Mouse (Mus musculus): Measurements from ENCODE around the gene Plpp4.

Gene Plpp4

DNA sequence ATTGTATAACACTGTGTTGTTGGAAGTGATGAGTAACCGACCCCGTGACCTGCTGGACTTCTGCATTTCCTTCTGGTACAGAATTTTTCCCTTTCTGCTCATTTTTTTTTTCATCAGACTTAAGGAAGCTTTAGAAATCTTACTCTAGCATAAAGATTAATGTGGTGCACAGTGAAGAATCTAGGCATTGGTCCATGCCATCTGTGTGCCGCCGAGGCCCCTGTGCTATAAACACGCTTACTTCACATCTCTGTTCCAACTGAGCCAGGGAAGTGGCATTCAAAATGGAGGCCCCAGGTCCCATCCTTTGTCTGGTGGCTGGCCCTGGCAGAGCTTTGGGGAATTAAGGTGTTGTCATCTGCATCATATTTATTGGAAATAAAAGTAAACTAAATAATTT, 44.8 kb downstream of the Plpp4 start:
- no peak for DNase-seq (ENCODE audit: low spot score)

DNA sequence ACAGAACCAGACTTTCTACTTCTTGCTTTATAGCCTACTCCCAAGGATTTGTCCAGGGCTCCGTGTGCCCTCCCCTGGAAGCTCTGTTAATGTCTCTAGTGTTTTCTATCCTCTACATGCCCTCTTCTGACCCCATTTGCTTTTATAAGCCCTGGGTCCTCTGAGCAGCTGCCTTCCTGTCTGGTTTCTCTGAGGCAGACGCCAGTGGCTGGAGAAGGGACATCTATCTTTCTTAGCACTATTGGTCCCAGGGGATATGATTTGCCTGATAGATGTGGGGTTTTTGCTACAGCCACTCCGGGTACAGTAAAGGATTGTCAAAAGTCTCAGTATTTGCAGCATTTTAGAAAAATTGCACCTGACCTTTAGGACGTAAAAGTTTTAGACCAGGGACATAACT, 46.5 kb downstream of the Plpp4 start:
- no peak for DNase-seq (ENCODE audit: low spot score)

DNA sequence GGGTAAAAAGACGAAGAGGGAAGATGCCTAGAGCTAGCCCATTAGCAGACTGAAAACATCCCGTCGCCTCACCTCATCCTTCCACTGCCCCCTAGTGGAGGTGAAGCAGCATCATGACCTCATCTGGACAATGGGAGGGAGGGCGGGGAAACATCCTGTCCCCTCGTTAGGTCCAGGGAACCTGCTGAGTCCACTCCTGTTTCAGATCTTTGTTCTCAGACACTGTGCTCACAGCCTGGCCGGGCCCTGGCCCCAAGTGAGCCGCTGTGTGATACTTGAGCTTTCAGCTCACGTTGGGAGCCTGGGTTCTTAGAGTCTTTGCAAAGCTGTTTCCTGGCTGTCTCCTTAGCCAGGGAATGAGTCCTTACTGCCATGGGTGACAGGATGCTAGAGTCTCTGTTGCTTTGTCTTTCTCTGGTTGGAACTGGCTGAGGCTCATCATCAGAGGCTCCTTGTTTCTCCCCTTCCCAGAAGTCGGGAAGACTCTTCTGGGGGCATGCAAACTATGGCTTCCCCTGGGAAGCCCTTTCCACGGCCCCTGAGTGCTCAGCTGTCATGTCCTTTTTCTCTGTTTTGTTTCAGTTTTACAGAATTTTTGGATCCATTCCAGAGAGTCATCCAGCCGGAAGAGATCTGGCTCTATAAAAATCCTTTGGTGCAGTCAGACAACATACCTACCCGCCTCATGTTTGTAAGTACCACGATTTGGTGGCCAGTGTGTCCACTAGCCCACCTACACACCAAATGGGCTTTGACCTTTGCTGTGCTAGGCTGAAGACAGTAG, 50.4 kb downstream of the Plpp4 start:
- DNase-seq (ENCODE audit: low spot score): no peak

DNA sequence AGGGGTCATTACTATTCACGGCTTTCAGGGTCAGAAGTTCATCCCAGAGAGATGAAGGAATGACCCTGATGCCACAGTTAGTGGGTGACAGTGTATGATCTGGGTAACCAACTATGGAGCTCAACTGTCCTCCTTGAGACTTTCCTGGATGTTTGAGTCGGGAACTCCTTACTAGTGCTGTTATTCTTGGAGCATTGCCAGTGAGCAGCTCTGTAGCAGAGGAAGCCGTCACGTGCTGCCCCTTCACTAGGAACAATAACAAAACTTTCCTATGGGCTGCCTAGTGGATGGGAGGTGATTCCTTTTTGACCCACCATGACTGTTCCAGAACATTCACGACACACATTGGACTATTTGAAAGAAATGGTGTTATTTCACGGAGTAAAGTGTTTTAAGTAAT, 51.8 kb downstream of the Plpp4 start:
- DNase-seq (ENCODE audit: low spot score): no peak

DNA sequence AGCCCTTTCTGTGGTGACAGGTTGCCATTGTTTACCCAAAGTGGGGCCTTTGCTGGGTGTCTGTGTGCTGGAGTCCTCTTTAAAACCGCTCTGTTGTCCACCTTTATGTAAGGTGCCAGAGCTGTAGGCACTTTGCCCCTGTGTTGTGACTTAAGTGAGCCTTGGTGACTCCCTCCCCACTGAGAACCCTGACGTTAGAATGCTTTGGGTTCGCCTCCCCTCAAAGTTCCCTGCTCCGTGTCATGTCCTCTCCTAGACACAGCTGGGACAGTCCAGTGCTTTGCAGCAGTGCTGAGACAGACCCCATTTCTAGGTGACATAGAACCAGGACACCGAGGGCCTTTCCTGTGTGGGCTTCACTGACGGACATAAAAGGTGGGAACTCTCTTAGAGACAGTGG, 55.7 kb downstream of the Plpp4 start:
- DNase-seq (ENCODE audit: low spot score): no peak

DNA sequence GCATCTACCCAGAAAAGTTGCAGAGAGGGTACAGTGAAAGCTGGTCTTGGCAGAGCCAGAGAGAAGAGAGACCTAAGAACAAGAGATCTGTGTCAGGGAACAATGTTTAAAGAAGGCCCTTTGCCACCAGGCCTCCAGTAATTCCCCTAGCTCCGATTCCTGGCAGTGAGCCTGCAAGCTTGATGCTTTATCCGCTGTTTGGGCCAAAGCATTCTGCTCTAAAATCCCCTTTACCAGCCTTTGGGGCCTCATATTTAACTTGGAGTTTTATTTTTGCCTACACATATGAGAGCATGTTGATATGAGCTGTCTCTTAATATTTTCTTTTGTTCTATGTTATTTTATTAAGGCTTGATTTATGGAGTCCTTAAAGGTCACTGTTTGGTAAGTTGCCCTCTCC, 57.1 kb downstream of the Plpp4 start:
- DNase-seq (ENCODE audit: low spot score): no peak

DNA sequence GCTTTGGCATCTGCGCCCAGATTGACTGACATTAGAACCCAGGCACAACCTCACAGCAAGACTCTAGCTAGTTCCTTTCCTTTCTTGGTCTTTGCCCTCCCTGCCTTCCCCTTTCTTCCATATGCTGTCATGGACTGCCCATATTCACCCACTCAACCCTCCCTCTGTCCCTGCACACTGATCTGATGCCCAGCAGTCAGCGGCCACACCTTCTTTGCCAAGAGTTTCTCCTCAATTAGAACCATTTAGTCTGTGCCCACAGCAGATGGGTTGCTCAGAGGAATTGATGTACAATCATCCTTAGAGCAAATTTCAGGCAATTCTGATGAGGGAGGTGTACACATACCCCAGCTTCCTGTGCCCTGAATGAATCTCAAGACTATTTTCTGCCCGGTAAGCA, 83.3 kb downstream of the Plpp4 start:
- no peak for DNase-seq (ENCODE audit: low spot score)

DNA sequence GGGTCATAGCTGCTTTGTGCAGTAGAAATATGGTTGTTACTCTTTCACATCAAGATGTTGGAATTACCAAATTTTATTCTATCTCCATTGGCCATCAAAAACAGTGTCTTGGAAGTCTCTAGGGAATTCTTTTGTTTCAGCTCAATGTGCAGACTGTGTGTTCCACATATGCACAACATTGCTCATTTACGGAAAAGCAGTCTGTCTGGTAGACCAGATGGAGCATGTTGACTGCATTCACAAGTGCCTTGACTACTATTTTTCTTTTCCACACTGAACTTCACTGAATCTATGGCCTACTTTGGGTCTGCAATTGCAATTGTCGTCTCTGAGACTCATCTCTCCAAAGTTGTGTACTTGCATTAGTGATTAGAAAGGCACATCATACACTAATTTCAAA, 98.7 kb downstream of the Plpp4 start:
- no peak for DNase-seq (ENCODE audit: low spot score)

DNA sequence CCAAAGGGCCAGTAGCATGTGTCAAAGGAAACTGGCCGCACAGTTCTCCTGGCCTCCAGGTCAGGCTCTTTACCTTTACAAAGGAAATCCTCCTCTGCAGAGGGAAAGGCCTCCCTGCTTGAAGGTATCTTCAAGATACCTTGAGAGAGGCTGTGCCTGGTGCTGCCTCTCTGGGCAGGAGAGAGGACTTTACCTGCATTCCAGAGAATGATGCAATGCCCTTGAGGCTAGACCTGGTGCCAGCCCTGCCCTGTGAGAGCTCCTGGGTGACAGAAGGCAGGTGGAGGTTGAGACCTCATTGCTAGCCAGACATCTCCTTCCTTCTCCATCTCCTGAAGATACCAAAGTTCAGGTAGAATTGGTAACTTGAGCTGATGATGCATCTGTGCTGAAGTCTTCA, 118.5 kb downstream of the Plpp4 start:
- no peak for DNase-seq (ENCODE audit: low spot score)

DNA sequence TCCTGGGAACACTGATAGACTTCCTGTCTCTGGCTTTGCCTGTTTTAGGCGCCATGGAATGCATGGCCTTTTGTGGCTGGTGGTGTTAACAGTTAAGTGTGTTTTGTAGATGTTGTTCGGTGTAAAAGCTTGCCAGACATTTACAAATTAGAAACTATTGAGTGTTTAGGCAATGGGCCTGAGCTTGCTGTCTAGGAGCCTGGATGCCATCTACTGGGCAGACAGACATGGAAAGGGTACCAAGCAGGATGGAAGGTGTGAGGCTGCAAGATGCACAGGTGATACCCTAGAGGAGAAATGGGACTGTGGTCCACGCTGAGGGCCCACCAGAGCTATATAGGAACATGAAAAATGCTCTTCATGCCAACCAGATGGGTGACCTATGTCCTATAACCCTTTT, 128.3 kb downstream of the Plpp4 start:
- DNase-seq (ENCODE audit: low spot score): no peak

DNA sequence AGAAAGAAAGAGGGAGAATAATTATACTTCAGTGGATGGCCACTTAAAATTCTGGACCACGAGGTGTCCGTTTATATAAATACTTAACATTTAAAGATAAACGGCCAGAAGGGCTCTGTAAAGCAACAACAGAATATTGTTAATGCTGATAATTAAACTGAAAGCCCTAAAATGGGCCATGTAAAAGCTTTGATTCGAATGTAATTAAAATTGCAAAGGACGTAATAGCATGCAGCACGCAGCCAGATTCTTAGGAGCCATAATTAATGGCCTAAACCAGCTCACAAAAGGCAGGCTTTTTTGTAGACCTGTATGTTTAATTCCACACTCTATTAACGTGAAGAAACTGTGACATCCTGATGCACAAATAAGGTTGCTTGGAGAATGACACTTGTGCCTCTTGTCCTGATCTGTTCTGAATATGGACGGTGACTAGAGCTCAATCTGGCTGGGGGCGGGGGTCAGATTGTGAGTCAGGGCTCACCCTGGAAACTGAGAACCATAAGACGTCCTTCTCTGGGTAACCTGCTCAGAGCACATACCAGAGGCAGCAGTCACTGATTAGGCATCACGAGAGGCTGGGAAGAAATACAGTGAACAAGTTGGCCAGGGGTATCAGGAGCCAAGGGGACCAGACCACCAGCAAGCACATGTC, 136.1 kb downstream of the Plpp4 start:
- DNase-seq (ENCODE audit: low spot score): no peak

DNA sequence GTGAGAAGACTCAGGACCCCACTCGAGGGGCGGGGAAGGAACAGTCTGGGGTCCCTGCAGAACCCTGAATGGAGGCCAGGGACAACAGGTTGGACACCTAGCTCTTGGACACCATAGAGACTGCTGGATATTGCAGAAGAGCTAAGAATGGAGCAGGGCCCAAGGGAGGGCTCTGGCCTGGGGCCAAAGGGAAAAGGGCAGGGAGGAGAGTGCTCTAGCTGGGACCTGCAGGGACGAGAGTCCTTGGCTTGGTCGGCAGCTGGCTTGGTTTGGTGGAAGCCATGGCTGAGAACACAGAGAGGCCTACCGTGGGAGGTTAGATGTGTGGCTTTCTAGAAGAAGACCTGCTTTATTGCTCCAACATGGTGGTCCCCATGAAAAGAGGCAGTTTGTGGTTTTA, 139.7 kb downstream of the Plpp4 start:
- DNase-seq (ENCODE audit: low spot score): no peak

DNA sequence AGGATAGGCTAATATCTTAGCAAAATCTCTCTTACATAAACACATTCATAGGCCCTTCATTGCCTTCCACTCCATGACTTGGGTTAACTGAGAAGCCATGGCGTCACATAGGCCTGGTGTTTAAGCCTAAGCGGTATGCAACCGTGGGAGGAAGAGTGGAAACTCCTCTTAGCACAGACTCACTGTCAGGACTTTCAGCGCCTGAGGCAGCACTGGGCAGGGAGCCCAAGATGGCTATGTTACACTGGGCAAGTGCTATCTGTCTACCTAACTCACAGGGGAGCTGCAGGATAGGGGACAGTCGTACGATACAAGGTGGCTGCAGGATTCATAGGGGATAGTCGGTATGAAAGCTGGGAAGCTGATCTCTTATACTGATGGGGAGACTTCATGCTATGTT, 142.2 kb downstream of the Plpp4 start:
- DNase-seq (ENCODE audit: low spot score): no peak

DNA sequence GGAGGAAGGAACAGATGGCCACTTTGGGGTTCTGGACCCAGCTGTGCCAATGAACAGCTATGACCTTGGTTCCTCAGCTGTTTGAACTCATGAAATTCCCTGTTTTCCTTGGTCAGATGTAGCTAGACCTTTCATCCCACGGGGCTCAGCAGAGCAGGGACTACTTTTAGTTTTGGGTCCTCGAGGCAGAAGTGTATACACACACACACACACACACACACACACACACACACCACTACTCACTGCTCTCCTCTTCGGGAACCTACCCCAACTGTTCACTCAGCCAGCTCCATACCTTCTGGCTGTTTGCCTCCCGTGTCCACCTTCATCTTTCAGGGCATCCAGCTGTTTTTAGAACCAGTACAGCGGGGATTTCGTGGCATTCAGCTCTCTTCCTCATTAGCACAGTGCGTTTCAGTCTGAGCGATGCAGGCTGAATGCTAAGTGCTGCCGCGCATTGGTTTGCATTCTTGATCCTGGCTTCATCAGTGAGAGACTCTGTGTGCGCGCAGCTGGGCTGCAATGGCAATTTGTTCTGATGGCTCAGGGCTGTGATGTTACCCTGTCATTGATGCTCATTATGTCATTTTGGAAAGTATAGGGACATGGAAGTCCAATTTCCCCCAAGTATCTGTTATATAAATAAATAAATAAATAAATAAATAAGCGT, 146.0 kb downstream of the Plpp4 start:
- DNase-seq (ENCODE audit: low spot score): no peak

DNA sequence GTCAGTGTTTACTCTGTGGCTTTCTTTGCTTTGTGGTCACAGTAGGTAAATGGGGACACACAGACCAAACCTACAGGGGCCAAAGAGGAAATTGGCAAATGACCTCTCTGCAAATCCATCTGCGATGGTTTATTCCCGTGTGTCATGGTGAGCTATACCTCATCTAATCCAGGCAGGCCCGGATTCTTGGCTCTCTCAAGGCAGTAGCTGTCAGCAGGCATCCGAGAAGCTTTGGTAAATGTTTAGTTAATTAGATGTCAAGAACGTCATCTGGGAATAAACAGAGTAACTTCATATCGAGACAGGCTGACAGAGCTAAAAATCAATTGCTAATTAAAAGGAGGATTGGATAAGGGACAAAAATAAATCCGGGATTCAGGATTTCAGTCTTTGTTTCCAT, 149.2 kb downstream of the Plpp4 start:
- no peak for DNase-seq (ENCODE audit: low spot score)

DNA sequence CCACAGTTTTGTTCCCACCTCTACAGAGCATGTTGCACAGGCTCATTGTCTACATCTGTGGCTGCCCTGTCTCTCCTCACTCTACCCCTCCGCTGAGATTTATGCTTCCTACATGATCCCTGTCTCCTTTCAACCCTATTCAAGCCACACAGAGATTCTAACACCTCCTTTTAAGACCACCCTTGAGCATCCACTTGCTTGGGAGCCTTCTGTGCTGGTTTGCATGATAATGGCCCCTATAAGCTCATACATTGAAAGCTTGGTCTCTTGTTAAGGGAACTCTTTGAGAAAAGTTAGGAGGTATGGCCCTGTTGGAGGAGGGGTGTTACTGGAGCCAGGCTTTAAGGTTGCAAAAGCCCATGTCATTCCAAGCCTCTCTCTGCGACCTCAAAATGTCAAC, 155.9 kb downstream of the Plpp4 start:
- no peak for DNase-seq (ENCODE audit: low spot score)

DNA sequence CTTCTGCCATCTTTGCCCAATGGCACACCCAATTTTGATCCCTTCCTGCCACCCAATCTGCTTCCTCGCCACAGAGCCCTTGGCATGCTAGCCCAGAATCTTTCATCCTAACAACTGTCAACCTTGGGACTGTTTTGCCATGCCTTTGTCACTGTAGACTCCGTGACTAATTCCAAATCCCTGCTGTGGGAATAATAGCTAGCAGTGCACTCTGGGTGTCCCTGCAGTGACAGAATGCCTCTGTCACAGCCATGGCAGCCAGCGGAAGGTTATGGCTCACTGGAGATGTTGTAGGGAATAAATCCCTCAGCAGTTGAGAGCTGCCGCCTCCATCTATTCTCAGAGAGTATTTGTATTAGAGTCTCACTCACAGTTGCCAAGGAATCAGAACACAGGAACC, 158.3 kb downstream of the Plpp4 start:
- DNase-seq (ENCODE audit: low spot score): no peak

DNA sequence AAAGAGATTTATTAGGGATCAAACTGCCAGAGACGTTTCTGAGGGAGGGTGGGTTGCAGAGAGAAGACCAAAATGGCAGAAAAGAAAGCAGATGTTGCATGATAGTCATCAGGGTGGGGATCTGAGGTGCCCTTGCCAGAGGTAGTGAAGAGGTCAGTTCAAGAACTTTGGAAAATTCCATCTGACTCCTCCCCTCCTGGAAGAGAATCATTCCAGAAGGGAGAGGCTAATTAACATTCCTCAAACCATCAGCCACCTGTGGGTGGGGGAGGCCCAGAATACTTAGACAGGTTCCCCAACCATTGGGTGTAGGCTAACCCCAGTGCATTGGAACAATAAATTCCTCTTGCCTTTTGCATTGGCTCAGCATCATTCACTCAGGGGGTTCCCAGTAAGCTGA, 164.3 kb downstream of the Plpp4 start:
- DNase-seq (ENCODE audit: low spot score): no peak

DNA sequence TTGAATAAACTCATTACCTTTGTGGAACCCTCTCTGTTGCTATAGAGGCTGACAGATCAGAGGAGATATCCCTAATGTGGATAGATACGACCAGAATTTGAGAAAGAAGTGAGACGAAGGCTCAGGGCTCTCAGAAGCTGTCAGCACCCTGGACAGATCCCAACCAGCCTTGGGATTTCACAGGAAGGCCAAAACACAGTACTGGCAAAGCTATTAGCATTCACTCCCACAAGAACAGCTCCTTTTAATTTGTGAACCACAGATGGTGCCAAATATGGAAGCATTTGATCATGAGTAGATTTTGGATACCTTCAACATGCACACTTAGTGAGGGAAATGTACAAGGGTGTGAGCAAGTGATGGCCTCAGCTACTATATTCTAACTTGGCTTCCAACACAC, 168.7 kb downstream of the Plpp4 start:
- peak; percentile 25 for DNase-seq (ENCODE audit: low spot score)

DNA sequence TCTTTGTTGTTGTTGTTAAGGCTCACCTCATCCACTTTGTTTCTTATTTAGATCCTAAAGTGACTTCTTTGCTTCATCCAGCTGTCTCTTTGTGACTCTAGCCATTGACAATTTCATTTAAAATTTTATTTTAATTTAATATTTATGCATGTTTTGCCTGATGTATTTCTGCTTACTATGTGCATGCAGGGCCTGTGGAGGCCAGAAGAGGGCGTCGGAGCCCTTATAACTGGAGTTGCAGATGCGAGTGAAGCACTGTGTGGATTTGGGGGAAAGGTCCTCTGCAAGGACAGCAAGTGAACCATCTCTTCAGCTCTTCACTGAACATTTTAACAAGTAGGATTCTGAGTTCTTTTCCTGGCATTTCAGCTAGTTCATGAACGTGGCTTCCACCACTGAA, 172.0 kb downstream of the Plpp4 start:
- DNase-seq (ENCODE audit: low spot score): no peak

DNA sequence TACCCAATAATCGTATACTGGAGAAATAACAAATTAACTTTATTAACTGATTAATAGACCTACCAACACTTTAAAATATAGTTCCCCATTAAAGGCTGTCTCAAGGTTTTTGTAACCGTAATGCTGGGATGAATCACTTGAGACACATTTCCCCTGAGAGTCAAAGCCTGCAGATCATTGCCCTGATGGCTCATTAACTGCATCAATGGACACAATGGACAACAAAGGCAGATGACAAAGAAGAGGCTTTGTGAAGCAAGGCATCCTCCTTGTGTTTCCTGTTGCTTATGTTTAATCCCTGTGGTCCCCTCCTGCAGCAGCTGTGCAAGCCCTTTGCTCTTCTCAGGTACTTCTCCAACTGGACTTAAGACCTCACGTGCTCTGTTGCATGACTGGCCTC, 173.1 kb downstream of the Plpp4 start:
- DNase-seq (ENCODE audit: low spot score): no peak
